Mouse (Mus musculus) intestine, embryonic 15.5 days (tissue): Measurements from ENCODE around the gene Fkbp2. TPM values are rescaled to one million over a fixed set of nuclear protein-coding genes. Genes with fewer than 3 reads are reported as not detected.

ENCODE experiments used
- ATAC-seq: fragments of 200-750 bp; cut with Nextera tagmentation; 2 replicates; pipeline ENCODE4 v1.8.0; 2017; ENCODE audit warnings: moderate TSS enrichment, moderate library complexity
- H3K27ac ChIP-seq: fragments of 300-500 bp; sonication (generic); 2 replicates; pipeline ENCODE4 v1.5.1; 2015; ENCODE audit warnings: mild to moderate bottlenecking, inconsistent platforms
- H3K27me3 ChIP-seq: fragments of 300-500 bp; sonication (generic); replicated peaks from 2 replicates; pipeline ENCODE4 v1.6.1; 2015; ENCODE audit warnings: inconsistent platforms
- H3K36me3 ChIP-seq: fragments of 300-500 bp; sonication (generic); 2 replicates; pipeline ENCODE4 v1.6.1; 2015; ENCODE audit warnings: inconsistent platforms
- H3K4me1 ChIP-seq: fragments of 300-500 bp; sonication (generic); replicated peaks from 2 replicates; pipeline ENCODE4 v1.6.1; 2015; ENCODE audit warnings: inconsistent platforms
- H3K4me2 ChIP-seq: fragments of 300-500 bp; sonication (generic); replicated peaks from 2 replicates; pipeline ENCODE4 v1.6.1; 2015; ENCODE audit warnings: mild to moderate bottlenecking, inconsistent platforms
- H3K4me3 ChIP-seq: fragments of 300-500 bp; sonication (generic); replicated peaks from 2 replicates; pipeline ENCODE4 v1.5.1; 2015; ENCODE audit warnings: inconsistent platforms
- H3K9ac ChIP-seq: fragments of 300-500 bp; sonication (generic); 2 replicates; pipeline ENCODE4 v1.6.1; 2015; ENCODE audit warnings: inconsistent platforms
- H3K9me3 ChIP-seq: fragments of 300-500 bp; sonication (generic); 2 replicates; pipeline ENCODE4 v1.6.1; 2016; ENCODE audit warnings: inconsistent platforms
- WGBS: fragments of 180-500 bp; shearing (Covaris S2); methylation state at CpG from one replicate; pipeline ENCODE4 v1.1.7; 2015; 5-methylcytosine and 5-hydroxymethylcytosine counted together
- polyA plus RNA-seq: library from polyadenylated mRNA; unstranded; fragments of >200 nt; fragmentation: Nextera tagmentation; extraction: Ambion mirVana; gene quantifications from 2 replicates; pipeline ENCODE4 v1.2.1, GENCODE M21; 2015

Fkbp2 gene
- polyA plus RNA-seq, 1 experiment from 2014 or later, result 154 TPM

- H3K36me3 ChIP-seq, result no peaks in the 10 kb centered on the region
- 0% methylated on average over 2 of the region's 2 CpGs for WGBS
- no peak overlapping the region for H3K4me3 ChIP-seq
- H3K27me3 ChIP-seq, result peaks cover 83% of the 10 kb centered on the region
- H3K4me1 ChIP-seq, result peaks cover 19% of the 10 kb centered on the region
- H3K27ac ChIP-seq, result no peak overlapping the region
- no peak overlapping the region for H3K9ac ChIP-seq
- no peak for ATAC-seq
- H3K4me2 ChIP-seq, result no peak overlapping the region
- no peaks in the 10 kb centered on the region for H3K9me3 ChIP-seq
These were observed 49.3 kb downstream of the Fkbp2 start for GRCm38 (mm10) chr19:6931002-6931401.

- Histone ChIP-seq H3K4me2 (no peak overlapping the region), H3K27ac (no peak overlapping the region), H3K9ac (no peak overlapping the region), H3K36me3 (no peaks in the 10 kb centered on the region), H3K27me3 (peaks cover 77% of the 10 kb centered on the region), H3K9me3 (no peaks in the 10 kb centered on the region), H3K4me1 (peaks cover 16% of the 10 kb centered on the region), H3K4me3 (no peak overlapping the region)
- 15% methylated on average over 9 of the region's 9 CpGs for WGBS
- no peak for ATAC-seq
These were observed 52.2 kb downstream of the Fkbp2 start for GRCm38 (mm10) chr19:6928080-6928479.

Other genes with a start within 250 kb of the Fkbp2 start
- 20.8 and 21.0 TPM in 2 replicates for gene Rps6ka4, start 139.9 kb downstream of the Fkbp2 start, polyA plus RNA-seq
- gene Ccdc88b, start 122.3 kb downstream of the Fkbp2 start, polyA plus RNA-seq, result 1.4 and 1.5 TPM in 2 replicates
- 124 TPM in 2 replicates for gene Trmt112, start 70.8 kb downstream of the Fkbp2 start, polyA plus RNA-seq
- 184 and 205 TPM in 2 replicates for gene Prdx5, start 70.4 kb downstream of the Fkbp2 start, polyA plus RNA-seq
- gene Esrra, start 58.7 kb downstream of the Fkbp2 start, polyA plus RNA-seq, result 32.2 and 37.6 TPM in 2 replicates
- gene Catsperz, start 55.1 kb downstream of the Fkbp2 start, polyA plus RNA-seq, result 1.1 and 1.6 TPM in 2 replicates
- gene Kcnk4, start 46.0 kb downstream of the Fkbp2 start, polyA plus RNA-seq, result 0.29 and 0.40 TPM in 2 replicates
- gene Bad, start 38.6 kb downstream of the Fkbp2 start, polyA plus RNA-seq, result 70.0 and 72.4 TPM in 2 replicates
- gene Gpr137, start 38.0 kb downstream of the Fkbp2 start, polyA plus RNA-seq, result 20.4 and 25.5 TPM in 2 replicates
- 177 and 188 TPM in 2 replicates for gene Ppp1r14b, start 5.5 kb downstream of the Fkbp2 start, polyA plus RNA-seq
- gene Plcb3, start 4.0 kb downstream of the Fkbp2 start, polyA plus RNA-seq, result 187 and 198 TPM in 2 replicates
- gene Vegfb, start 7.2 kb upstream of the Fkbp2 start, polyA plus RNA-seq, result 44.0 and 46.7 TPM in 2 replicates
- 22.7 and 27.5 TPM in 2 replicates for gene Dnajc4, start 12.1 kb upstream of the Fkbp2 start, polyA plus RNA-seq
- gene Nudt22, start 15.6 kb upstream of the Fkbp2 start, polyA plus RNA-seq, result 20.6 and 23.5 TPM in 2 replicates
- 6.9 and 9.0 TPM in 2 replicates for gene Trpt1, start 15.6 kb upstream of the Fkbp2 start, polyA plus RNA-seq
- gene Fermt3, start 39.0 kb upstream of the Fkbp2 start, polyA plus RNA-seq, result 9.8 and 10.1 TPM in 2 replicates
- gene Stip1, start 59.5 kb upstream of the Fkbp2 start, polyA plus RNA-seq, result 211 and 214 TPM in 2 replicates
- 11.8 and 11.9 TPM in 2 replicates for gene Macrod1, start 76.3 kb upstream of the Fkbp2 start, polyA plus RNA-seq
- gene Flrt1, start 125.2 kb upstream of the Fkbp2 start, polyA plus RNA-seq, result 1.8 and 2.1 TPM in 2 replicates
- gene Otub1, start 225.8 kb upstream of the Fkbp2 start, polyA plus RNA-seq, result 166 and 172 TPM in 2 replicates
- gene Cox8a, start 237.1 kb upstream of the Fkbp2 start, polyA plus RNA-seq, result 1,343 and 1,351 TPM in 2 replicates